Comparison of ENCODE assay signal across 8 mouse cellular contexts in the genomic region with DNA sequence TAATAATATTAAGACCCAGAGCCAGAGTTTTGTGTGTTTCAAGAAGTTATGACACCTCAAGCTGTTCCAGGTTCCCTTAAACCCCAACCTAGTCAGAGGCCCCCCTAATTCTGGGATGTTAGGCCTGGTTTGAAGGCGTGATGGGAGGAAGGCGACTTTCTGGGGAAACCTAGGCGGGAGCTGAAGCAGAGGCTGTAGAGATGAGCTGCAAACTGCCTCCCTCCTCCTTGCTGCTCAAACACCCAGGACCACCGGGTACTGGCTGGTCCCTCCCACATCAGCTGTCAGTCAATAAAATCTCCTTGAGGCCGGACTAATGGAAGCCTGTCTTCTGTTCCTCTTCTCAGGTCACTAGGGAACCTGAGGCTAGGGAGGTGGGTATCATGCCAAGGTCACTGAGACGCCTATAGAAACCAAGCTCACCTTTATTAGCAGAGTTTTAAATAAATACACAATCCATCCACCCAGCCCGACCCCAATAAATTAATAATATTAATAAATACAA. TPM values are rescaled to one million over a fixed set of nuclear protein-coding genes. Genes with fewer than 3 reads are reported as not detected.
DNase-seq lines count a peak whose midpoint lies in the region; ATAC-seq and TF ChIP-seq lines count a peak whose summit lies in the region.

No protein-coding gene starts in this region.

- intact Hi-C loops in left cerebral cortex, adult 2 months (cut with DNase I): loop anchor here (2.0 kb wide), 1 partner anchor 16 kb away; no protein-coding TSS in a partner anchor

- peak overlapping the region; percentile 87 for H3K27ac ChIP-seq in left cerebral cortex, adult 2 months
- no peak overlapping the region for H3K27ac ChIP-seq in forebrain, embryonic 11.5 days (ENCODE audit: low read depth, low read length)
- 0 out of 2 replicates have a peak overlapping the region, but pooled peaks have one; percentile 46 for H3K27ac ChIP-seq in intestine, postnatal 0 days (ENCODE audit: low read depth, low read length)
- peak overlapping the region; percentile 76 for H3K27ac ChIP-seq in neural tube, embryonic 13.5 days (replicated peaks)

- DNase-seq in left cerebral cortex, adult 2 months (ENCODE audit: extremely low spot score in 1 of 2, low spot score in 2 of 2): no peak
- no peak for DNase-seq in left cerebral cortex, adult 8-10 months (ENCODE audit: low spot score in 2 of 2)
- DNase-seq in forebrain, embryonic 11.5 days (ENCODE audit: low spot score): no peak
- no peak for DNase-seq in layer of hippocampus, postnatal 25 days (ENCODE audit: extremely low spot score in 1 of 2, low spot score in 1 of 2)

- no peaks in the 10 kb centered on the region for H3K36me3 ChIP-seq in forebrain, embryonic 11.5 days (ENCODE audit: control insufficient read depth, insufficient read depth, low read length)
- no peaks in the 10 kb centered on the region for H3K36me3 ChIP-seq in intestine, postnatal 0 days (ENCODE audit: control insufficient read depth, insufficient read depth)
- H3K36me3 ChIP-seq in neural tube, embryonic 13.5 days: no peaks in the 10 kb centered on the region

- no peak for ATAC-seq in forebrain, embryonic 11.5 days (replicated peaks; ENCODE audit: low FRiP score)
- no peak for ATAC-seq in intestine, postnatal 0 days
- peak; percentile 8; the same call in 1 of the 2 replicates for ATAC-seq in neural tube, embryonic 13.5 days (ENCODE audit: low read depth)
- no peak for ATAC-seq in megakaryocyte progenitor cell, adult 5-6 weeks (replicated peaks; ENCODE audit: poor library complexity)
- ATAC-seq in megakaryocyte-erythroid progenitor cell, adult 5-6 weeks (replicated peaks; ENCODE audit: low FRiP score, low TSS enrichment, poor library complexity, severe bottlenecking): no peak

- H3K4me1 ChIP-seq in forebrain, embryonic 11.5 days (replicated peaks; ENCODE audit: control insufficient read depth, insufficient read depth, low read length): peaks cover 10% of the 10 kb centered on the region
- H3K4me1 ChIP-seq in intestine, postnatal 0 days (replicated peaks; ENCODE audit: control insufficient read depth, insufficient read depth, low read length): no peaks in the 10 kb centered on the region
- H3K4me1 ChIP-seq in neural tube, embryonic 13.5 days (replicated peaks): peaks cover 25% of the 10 kb centered on the region

- H3K4me2 ChIP-seq in forebrain, embryonic 11.5 days (ENCODE audit: low read depth, low read length, severe bottlenecking): peak overlapping the region; percentile 58
- peak overlapping the region; percentile 67 for H3K4me2 ChIP-seq in intestine, postnatal 0 days (replicated peaks; ENCODE audit: low read depth)
- peak overlapping the region; percentile 62 for H3K4me2 ChIP-seq in neural tube, embryonic 13.5 days

- WGBS in forebrain, embryonic 11.5 days: 60% methylated on average over 7 of the region's 7 CpGs
- WGBS in intestine, postnatal 0 days: 56% methylated on average over 7 of the region's 7 CpGs
- WGBS in neural tube, embryonic 13.5 days: 59% methylated on average over 7 of the region's 7 CpGs

- TF ChIP-seq CTCF in left cerebral cortex, adult 2 months (IDR thresholded peaks at IDR 0.05): no peak
- no peak for TF ChIP-seq CTCF in intestine, postnatal 0 days (IDR thresholded peaks at IDR 0.05; ENCODE audit: low read depth)

- H3K27me3 ChIP-seq in forebrain, embryonic 11.5 days (ENCODE audit: control insufficient read depth, insufficient read depth, low read length): peaks cover 12% of the 10 kb centered on the region
- H3K27me3 ChIP-seq in intestine, postnatal 0 days (replicated peaks; ENCODE audit: control insufficient read depth, insufficient read depth, low read length): no peaks in the 10 kb centered on the region
- H3K27me3 ChIP-seq in neural tube, embryonic 13.5 days: peaks cover 13% of the 10 kb centered on the region

- H3K9me3 ChIP-seq in forebrain, embryonic 11.5 days (ENCODE audit: control insufficient read depth, low read length): no peaks in the 10 kb centered on the region
- H3K9me3 ChIP-seq in intestine, postnatal 0 days (ENCODE audit: control insufficient read depth): no peaks in the 10 kb centered on the region
- H3K9me3 ChIP-seq in neural tube, embryonic 13.5 days: no peaks in the 10 kb centered on the region

- peak overlapping the region; percentile 56; the same call in 1 of the 2 replicates for H3K4me3 ChIP-seq in left cerebral cortex, adult 2 months
- peak overlapping the region; percentile 36; the same call in 1 of the 2 replicates for H3K4me3 ChIP-seq in forebrain, embryonic 11.5 days (ENCODE audit: low read depth, low read length)
- H3K4me3 ChIP-seq in intestine, postnatal 0 days (ENCODE audit: low read depth, low read length): no peak overlapping the region
- H3K4me3 ChIP-seq in neural tube, embryonic 13.5 days: peak overlapping the region; percentile 45

- peak overlapping the region; percentile 51; the same call in 1 of the 2 replicates for H3K9ac ChIP-seq in forebrain, embryonic 11.5 days (ENCODE audit: low read length)
- H3K9ac ChIP-seq in intestine, postnatal 0 days (ENCODE audit: low read depth, low read length): 0 out of 2 replicates have a peak overlapping the region, but pooled peaks have one; percentile 44
- peak overlapping the region; percentile 71 for H3K9ac ChIP-seq in neural tube, embryonic 13.5 days

RNA-seq across cellular contexts. Expression of a gene that starts 3.2 kb away (rescaled TPM):
- total RNA-seq in left cerebral cortex, adult 2 months (2021): not detected
- total RNA-seq in left cerebral cortex, adult 8-10 months (2022): not detected
- not detected in 2 replicates for polyA plus RNA-seq in forebrain, embryonic 11.5 days (2014; fragmentation: Nextera tagmentation; extraction: Ambion mirVana)
- polyA plus RNA-seq in intestine, postnatal 0 days (2015; fragmentation: Nextera tagmentation; extraction: Ambion mirVana): 1.7 and 1.9 TPM in 2 replicates
- not detected in 2 replicates for polyA plus RNA-seq in neural tube, embryonic 13.5 days (2015; fragmentation: Nextera tagmentation; extraction: Ambion mirVana)
- not detected in 2 replicates for total RNA-seq in megakaryocyte progenitor cell, adult 5-6 weeks (2015)
- total RNA-seq in megakaryocyte progenitor cell, adult 5-6 weeks (2017): not detected in 2 replicates
- total RNA-seq in megakaryocyte-erythroid progenitor cell, adult 5-6 weeks (2014; fragmentation: Nextera tagmentation): not detected in 2 replicates
- total RNA-seq in megakaryocyte-erythroid progenitor cell, adult 5-6 weeks (2017): not detected in 2 replicates
- under 1 TPM in 1 of 2 experiments, not detected in 1; 0.26 TPM for total RNA-seq in layer of hippocampus, postnatal 25 days (2021)

RNA-seq across cellular contexts. Expression of a gene that starts 13.1 kb away (rescaled TPM):
- total RNA-seq in left cerebral cortex, adult 2 months (2021): under 1 TPM; 0.70 to 0.96 TPM
- 1 to 10 TPM in 1 of 4 experiments, under 1 TPM in 3; 0.55 to 1.3 (median 0.87) TPM for total RNA-seq in left cerebral cortex, adult 8-10 months (2022)
- 1.2 and 1.4 TPM in 2 replicates for polyA plus RNA-seq in forebrain, embryonic 11.5 days (2014; fragmentation: Nextera tagmentation; extraction: Ambion mirVana)
- 2.1 and 2.2 TPM in 2 replicates for polyA plus RNA-seq in intestine, postnatal 0 days (2015; fragmentation: Nextera tagmentation; extraction: Ambion mirVana)
- 1.5 and 1.8 TPM in 2 replicates for polyA plus RNA-seq in neural tube, embryonic 13.5 days (2015; fragmentation: Nextera tagmentation; extraction: Ambion mirVana)
- total RNA-seq in megakaryocyte progenitor cell, adult 5-6 weeks (2015): 6.2 and 12.9 TPM in 2 replicates
- 4.7 and 5.4 TPM in 2 replicates for total RNA-seq in megakaryocyte progenitor cell, adult 5-6 weeks (2017)
- 0.37 and 0.69 TPM in 2 replicates for total RNA-seq in megakaryocyte-erythroid progenitor cell, adult 5-6 weeks (2014; fragmentation: Nextera tagmentation)
- total RNA-seq in megakaryocyte-erythroid progenitor cell, adult 5-6 weeks (2017): 0.15 and 0.61 TPM in 2 replicates
- 1 to 10 TPM in 1 of 2 experiments, under 1 TPM in 1; 0.63 to 1.0 TPM for total RNA-seq in layer of hippocampus, postnatal 25 days (2021)

RNA-seq across cellular contexts. Expression of a gene that starts 20.4 kb away (rescaled TPM):
- 100 to 1,000 TPM; 221 to 261 TPM for total RNA-seq in left cerebral cortex, adult 2 months (2021)
- total RNA-seq in left cerebral cortex, adult 8-10 months (2022): 100 to 1,000 TPM; 211 to 248 (median 234) TPM
- polyA plus RNA-seq in forebrain, embryonic 11.5 days (2014; fragmentation: Nextera tagmentation; extraction: Ambion mirVana): 113 and 127 TPM in 2 replicates
- polyA plus RNA-seq in intestine, postnatal 0 days (2015; fragmentation: Nextera tagmentation; extraction: Ambion mirVana): 63.2 and 65.3 TPM in 2 replicates
- 117 and 141 TPM in 2 replicates for polyA plus RNA-seq in neural tube, embryonic 13.5 days (2015; fragmentation: Nextera tagmentation; extraction: Ambion mirVana)
- total RNA-seq in megakaryocyte progenitor cell, adult 5-6 weeks (2015): 31.6 and 40.7 TPM in 2 replicates
- total RNA-seq in megakaryocyte progenitor cell, adult 5-6 weeks (2017): 40.2 and 69.7 TPM in 2 replicates
- 39.7 and 83.5 TPM in 2 replicates for total RNA-seq in megakaryocyte-erythroid progenitor cell, adult 5-6 weeks (2014; fragmentation: Nextera tagmentation)
- total RNA-seq in megakaryocyte-erythroid progenitor cell, adult 5-6 weeks (2017): 77.5 and 98.5 TPM in 2 replicates
- 100 to 1,000 TPM; 285 to 304 TPM for total RNA-seq in layer of hippocampus, postnatal 25 days (2021)

RNA-seq across cellular contexts. Expression of a gene that starts 31.1 kb away (rescaled TPM):
- total RNA-seq in left cerebral cortex, adult 2 months (2021): 10 to 100 TPM; 15.5 to 17.5 TPM
- total RNA-seq in left cerebral cortex, adult 8-10 months (2022): 10 to 100 TPM; 11.2 to 17.0 (median 13.4) TPM
- polyA plus RNA-seq in forebrain, embryonic 11.5 days (2014; fragmentation: Nextera tagmentation; extraction: Ambion mirVana): 70.9 and 73.8 TPM in 2 replicates
- 79.0 and 92.1 TPM in 2 replicates for polyA plus RNA-seq in intestine, postnatal 0 days (2015; fragmentation: Nextera tagmentation; extraction: Ambion mirVana)
- 102 and 108 TPM in 2 replicates for polyA plus RNA-seq in neural tube, embryonic 13.5 days (2015; fragmentation: Nextera tagmentation; extraction: Ambion mirVana)
- total RNA-seq in megakaryocyte progenitor cell, adult 5-6 weeks (2015): 11.7 and 11.8 TPM in 2 replicates
- 3.6 and 5.2 TPM in 2 replicates for total RNA-seq in megakaryocyte progenitor cell, adult 5-6 weeks (2017)
- total RNA-seq in megakaryocyte-erythroid progenitor cell, adult 5-6 weeks (2014; fragmentation: Nextera tagmentation): 6.3 and 8.8 TPM in 2 replicates
- 4.6 and 5.1 TPM in 2 replicates for total RNA-seq in megakaryocyte-erythroid progenitor cell, adult 5-6 weeks (2017)
- 10 to 100 TPM; 21.1 to 25.1 TPM for total RNA-seq in layer of hippocampus, postnatal 25 days (2021)

RNA-seq across cellular contexts. Expression of a gene that starts 34.9 kb away (rescaled TPM):
- 10 to 100 TPM; 52.9 to 55.3 TPM for total RNA-seq in left cerebral cortex, adult 2 months (2021)
- total RNA-seq in left cerebral cortex, adult 8-10 months (2022): 10 to 100 TPM; 54.5 to 60.3 (median 56.5) TPM
- 98.1 and 109 TPM in 2 replicates for polyA plus RNA-seq in forebrain, embryonic 11.5 days (2014; fragmentation: Nextera tagmentation; extraction: Ambion mirVana)
- 19.4 and 21.0 TPM in 2 replicates for polyA plus RNA-seq in intestine, postnatal 0 days (2015; fragmentation: Nextera tagmentation; extraction: Ambion mirVana)
- polyA plus RNA-seq in neural tube, embryonic 13.5 days (2015; fragmentation: Nextera tagmentation; extraction: Ambion mirVana): 113 and 115 TPM in 2 replicates
- 26.1 and 39.0 TPM in 2 replicates for total RNA-seq in megakaryocyte progenitor cell, adult 5-6 weeks (2015)
- 42.9 and 45.4 TPM in 2 replicates for total RNA-seq in megakaryocyte progenitor cell, adult 5-6 weeks (2017)
- total RNA-seq in megakaryocyte-erythroid progenitor cell, adult 5-6 weeks (2014; fragmentation: Nextera tagmentation): 74.1 and 91.0 TPM in 2 replicates
- total RNA-seq in megakaryocyte-erythroid progenitor cell, adult 5-6 weeks (2017): 36.5 and 51.5 TPM in 2 replicates
- 10 to 100 TPM; 41.5 to 47.0 TPM for total RNA-seq in layer of hippocampus, postnatal 25 days (2021)
